Mouse (Mus musculus) natural killer cell, adult 2 months (primary cell): ENCODE results near the gene Ccdc27.

Experiments
- DNase-seq, 2 experiments: peaks; one replicate each; pipeline ENCODE4 v3.0.0; 2022; ENCODE audit warnings: low spot score in 2 of 2

The Ccdc27 gene

GRCm38 (mm10) chr4:154042577-154042976 is at the start of gene Ccdc27:
Gene Ccdc27 (minus strand): TSS chr4:154042677.
- no peak for DNase-seq

GRCm38 (mm10) chr4:154091356-154091755 is 48.9 kb upstream of the Ccdc27 start:
- DNase-seq = no peak

GRCm38 (mm10) chr4:154089205-154089604 is 46.7 kb upstream of the Ccdc27 start:
- no peak for DNase-seq

- no peak for DNase-seq
Observed at GRCm38 (mm10) chr4:154086436-154086835, 44.0 kb upstream of the Ccdc27 start.

GRCm38 (mm10) chr4:154085856-154086255 is 43.4 kb upstream of the Ccdc27 start:
- no peak for DNase-seq

- no peak for DNase-seq
Observed at GRCm38 (mm10) chr4:154081974-154082373, 39.5 kb upstream of the Ccdc27 start.

GRCm38 (mm10) chr4:154081021-154081420 is 38.5 kb upstream of the Ccdc27 start:
- no peak for DNase-seq

GRCm38 (mm10) chr4:154080211-154080610 is 37.7 kb upstream of the Ccdc27 start:
- no peak for DNase-seq

- DNase-seq = no peak
Observed at GRCm38 (mm10) chr4:154071941-154072340, 29.5 kb upstream of the Ccdc27 start.

- no peak for DNase-seq
Observed at GRCm38 (mm10) chr4:154071521-154071920, 29.0 kb upstream of the Ccdc27 start.

- DNase-seq = no peak
Observed at GRCm38 (mm10) chr4:154070896-154071295, 28.4 kb upstream of the Ccdc27 start.

GRCm38 (mm10) chr4:154064827-154065773 is 22.6 kb upstream of the Ccdc27 start:
- DNase-seq = peak in 1 of 2 experiments; percentile 7

GRCm38 (mm10) chr4:154057696-154058095 is 15.2 kb upstream of the Ccdc27 start:
- DNase-seq = no peak

- no peak for DNase-seq
Observed at GRCm38 (mm10) chr4:154056661-154057060, 14.2 kb upstream of the Ccdc27 start.

- no peak for DNase-seq
Observed at GRCm38 (mm10) chr4:154056046-154056445, 13.6 kb upstream of the Ccdc27 start.

GRCm38 (mm10) chr4:154055482-154055881 is 13.0 kb upstream of the Ccdc27 start:
- no peak for DNase-seq

GRCm38 (mm10) chr4:154053065-154053464 is 10.6 kb upstream of the Ccdc27 start:
- no peak for DNase-seq

- no peak for DNase-seq
Observed at GRCm38 (mm10) chr4:154051401-154051800, 8.9 kb upstream of the Ccdc27 start.

GRCm38 (mm10) chr4:154045837-154046236 is 3.4 kb upstream of the Ccdc27 start:
- no peak for DNase-seq

- no peak for DNase-seq
Observed at GRCm38 (mm10) chr4:154037123-154037522, 5.4 kb downstream of the Ccdc27 start.

- peak in 1 of 2 experiments; percentile 11 for DNase-seq
Observed at GRCm38 (mm10) chr4:154028646-154029045, 13.8 kb downstream of the Ccdc27 start.

- DNase-seq = no peak
Observed at GRCm38 (mm10) chr4:154028066-154028465, 14.4 kb downstream of the Ccdc27 start.

GRCm38 (mm10) chr4:154026441-154026761 is 16.1 kb downstream of the Ccdc27 start:
- DNase-seq = no peak
